Mouse (Mus musculus) adipocyte (in vitro differentiated cells): ENCODE measurements around the gene Kank1.

Source experiments
- DNase-seq: peaks from one replicate; pipeline ENCODE4 v3.0.0-alpha.2; 2016; ENCODE audit warnings: low spot score

Kank1 gene

DNA sequence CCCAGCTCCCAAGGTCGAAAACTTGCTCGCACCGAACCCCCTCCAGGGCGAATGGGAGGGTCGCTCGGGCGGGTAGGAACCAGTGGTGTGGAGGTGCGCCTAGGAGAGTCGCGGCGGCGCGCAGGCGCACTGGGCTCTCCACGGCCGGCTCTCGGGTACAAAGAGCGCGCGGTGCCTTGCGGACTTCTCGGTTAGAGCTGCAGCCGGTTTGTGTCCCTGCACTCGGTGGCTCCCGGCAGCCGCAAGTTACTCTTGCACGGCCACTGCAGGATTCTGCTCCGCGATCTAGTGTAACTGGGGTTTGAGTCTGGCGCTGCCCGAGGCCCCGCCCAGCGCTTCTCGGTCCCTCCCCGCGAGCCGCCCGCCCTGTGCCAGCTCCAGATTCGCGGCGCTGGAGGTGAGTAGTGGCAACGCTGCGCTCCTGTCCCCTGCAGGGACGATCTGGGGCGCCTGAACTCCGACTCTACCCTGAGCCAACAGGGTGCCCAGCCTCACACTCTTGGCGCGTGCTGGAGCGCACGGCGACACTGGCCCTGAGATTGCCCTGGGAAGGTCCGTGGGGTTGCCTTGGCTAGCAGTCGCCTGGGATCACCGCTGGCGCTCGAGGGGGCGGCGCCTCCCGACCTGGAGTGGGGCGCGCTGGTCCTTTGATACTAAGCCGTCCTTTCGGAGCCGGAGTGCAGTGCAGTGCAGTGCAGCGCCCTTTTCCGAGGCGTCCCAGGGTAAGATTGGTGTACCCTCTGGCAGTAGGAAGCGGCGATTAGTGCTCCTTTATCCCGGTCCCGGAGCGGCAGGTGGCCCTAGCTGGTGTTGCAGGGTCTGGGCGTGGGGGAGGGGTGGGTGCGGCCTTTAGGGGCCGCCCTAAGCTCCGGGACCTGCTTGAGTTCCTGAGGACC is at the start of gene Kank1:
Gene Kank1, plus strand, starts transcription at position 380 of the 896 bp plus-strand sequence.
- DNase-seq, result no peak

GRCm38 (mm10) chr19:25187681-25188080 is 49.1 kb upstream of the Kank1 start:
- DNase-seq, result no peak

GRCm38 (mm10) chr19:25193751-25194150 is 43.0 kb upstream of the Kank1 start:
- no peak for DNase-seq

GRCm38 (mm10) chr19:25200081-25200860 is 36.5 kb upstream of the Kank1 start:
- DNase-seq, result no peak

GRCm38 (mm10) chr19:25203077-25203476 is 33.7 kb upstream of the Kank1 start:
- DNase-seq, result no peak

DNA sequence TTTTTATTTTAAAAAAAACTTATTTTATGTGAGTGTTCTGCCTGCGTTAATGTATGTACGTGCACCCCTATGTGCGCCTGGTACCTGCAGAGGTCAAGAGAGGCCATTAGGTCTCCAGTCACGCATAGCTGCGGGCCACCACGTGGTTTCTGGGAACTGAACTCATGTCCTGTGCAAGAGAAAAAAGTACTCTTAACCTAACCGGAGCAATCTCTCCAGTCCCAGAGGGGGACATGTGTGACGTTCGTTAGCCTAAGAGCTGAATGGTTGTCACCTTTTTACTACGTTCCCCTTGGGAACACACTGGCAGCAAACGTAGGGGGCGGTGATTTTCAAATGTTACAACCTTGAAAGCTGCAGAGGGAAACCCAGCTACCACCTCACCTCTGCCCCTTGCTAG is 29.8 kb upstream of the Kank1 start:
- DNase-seq, result no peak

DNA sequence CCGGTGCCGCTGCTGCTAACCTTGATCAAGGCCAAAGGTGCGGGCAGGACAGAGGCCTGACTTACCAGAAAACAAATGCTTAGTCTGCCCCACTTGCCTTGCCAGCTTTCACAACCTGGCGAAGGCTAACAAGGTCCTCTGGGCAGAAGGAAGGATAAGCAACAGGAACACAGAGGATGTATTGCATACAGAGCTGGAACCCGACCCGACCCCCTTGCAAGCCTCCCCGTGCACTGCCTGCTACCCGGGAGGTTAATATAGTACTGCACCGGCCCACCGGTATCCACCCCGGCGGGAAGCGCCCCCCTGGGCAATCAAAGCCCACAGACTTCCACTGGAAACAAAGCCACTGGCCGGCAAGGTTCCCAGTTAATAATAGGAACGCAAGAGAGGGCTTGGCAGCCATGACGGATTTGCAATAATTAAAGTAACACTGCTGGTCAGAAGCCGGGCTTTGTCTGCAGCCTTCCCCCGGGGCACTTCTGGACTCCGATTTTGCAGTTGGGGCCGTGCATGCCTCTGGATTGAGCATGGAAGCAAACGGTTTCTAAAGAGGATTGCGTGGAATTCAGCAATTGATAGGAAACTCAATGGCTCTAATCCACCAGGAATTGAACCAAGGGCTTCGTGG is 28.9 kb upstream of the Kank1 start:
- DNase-seq, result no peak

DNA sequence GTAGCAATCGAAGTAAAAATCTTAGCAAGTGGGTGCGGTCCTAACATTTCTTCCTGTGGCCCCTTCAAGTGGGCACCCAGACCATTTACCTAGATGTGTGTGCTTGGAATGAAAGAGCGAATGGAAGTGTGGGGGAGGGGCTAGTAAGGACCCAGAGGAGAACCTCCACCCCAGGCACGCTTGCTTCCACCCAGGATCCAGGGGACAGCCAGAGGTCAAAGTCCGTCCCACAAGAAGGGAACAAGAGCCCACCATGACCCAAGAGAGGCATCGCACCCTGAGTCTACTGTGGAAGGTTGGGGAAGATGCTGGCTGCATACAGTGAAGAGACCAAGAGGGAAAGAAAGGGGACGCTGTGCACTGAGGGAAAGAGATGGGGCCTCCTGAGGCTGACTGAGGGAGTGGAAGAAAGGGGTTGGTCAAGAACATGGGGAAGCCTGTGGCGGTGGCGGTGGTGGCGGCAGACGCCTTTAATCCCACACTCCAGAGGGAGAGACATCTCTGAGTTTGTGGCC is 28.1 kb upstream of the Kank1 start:
- no peak for DNase-seq

DNA sequence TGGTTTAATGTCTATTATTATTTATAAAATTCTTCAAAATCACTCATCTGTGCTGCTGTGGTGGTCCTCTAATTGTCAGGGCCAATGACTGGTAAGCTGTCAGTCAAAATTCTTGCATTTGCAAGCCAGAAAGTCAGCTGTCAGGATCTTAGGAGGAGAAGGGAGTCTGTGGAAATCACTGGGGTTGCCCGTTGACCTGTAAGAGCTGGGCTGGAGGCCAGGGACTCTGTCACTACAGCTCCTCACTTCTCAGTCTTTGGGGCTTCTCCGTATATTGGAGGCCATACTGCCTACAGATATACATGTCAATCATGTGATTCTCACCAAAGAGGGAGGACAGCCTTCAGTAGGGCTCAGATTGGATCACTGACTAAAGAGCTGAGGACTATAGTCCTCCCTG is 16.2 kb upstream of the Kank1 start:
- peak; percentile 24 for DNase-seq

DNA sequence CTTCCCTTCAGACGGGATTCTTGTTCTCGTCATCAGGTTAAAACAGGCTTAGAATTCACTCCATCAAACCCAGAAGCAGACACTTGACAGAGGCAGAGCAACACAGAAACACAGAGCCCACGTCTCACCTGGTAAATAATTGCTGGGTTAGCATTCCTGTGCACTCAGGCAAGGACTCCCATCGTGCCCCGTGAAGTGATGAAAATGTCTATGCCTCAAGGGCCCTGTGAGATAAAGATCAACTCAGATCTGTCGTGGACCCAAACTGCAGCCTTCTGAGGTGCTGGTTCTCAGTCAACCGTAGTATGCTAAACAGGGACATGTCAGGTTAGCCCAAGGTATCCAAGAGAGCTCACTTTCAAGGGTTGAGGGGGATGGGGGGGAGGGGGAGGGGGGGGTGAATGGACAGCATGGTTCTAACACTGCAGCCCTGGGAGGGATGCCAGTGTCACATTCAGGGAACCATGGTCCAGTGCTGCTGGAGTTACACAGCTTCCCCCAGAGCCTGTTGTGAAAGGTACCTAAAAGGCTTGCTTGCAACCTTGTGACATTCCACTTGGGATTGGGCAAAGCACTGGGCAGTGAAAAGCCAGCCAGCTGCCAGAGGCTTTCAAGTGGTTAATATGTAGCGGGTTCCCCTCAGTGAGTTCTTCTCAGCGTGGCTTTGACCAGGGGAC is 14.7 kb upstream of the Kank1 start:
- DNase-seq, result no peak

DNA sequence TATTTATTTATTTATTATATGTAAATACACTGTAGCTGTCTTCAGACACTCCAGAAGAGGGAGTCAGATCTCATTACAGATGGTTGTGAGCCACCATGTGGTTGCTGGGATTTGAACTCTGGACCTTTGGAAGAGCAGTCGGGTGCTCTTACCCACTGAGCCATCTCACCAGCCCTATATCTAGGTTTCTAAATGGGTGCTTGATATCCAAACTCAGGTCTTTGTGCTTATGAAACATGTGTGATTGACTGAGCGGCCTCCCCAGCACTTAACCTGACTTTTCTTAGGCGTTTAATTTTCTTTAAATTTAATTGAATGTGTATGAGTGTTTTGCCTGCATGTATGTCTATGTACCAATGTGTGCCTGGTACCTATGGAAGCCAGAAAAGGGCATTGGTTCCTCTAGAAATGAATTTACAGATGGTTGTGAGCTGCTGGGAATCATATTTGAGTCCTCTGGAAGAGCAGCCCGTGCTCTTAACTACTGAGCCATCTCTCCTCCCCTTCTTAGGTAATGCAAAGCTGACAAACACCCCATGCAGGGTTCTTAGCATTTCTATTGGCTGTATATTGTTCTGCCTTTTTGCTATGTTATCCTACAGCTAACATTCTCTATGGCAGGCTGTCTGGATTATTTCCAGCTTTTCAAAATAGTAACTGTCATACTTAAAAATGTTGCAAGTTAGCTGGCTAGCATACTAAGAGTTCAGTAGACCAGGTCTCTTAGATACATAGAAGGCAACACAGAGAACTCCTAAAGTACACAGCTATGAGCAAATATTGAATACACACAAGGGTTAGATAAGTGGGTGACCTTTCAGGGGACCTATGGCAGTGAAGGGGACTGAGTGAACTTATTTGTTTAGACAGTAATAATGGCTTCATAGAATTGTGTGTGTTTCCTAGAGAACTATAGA is 6.5 kb upstream of the Kank1 start:
- no peak for DNase-seq

- no peak for DNase-seq
Observed at GRCm38 (mm10) chr19:25230975-25231334, 5.8 kb upstream of the Kank1 start.

GRCm38 (mm10) chr19:25232032-25232431 is 4.7 kb upstream of the Kank1 start:
- DNase-seq, result no peak

DNA sequence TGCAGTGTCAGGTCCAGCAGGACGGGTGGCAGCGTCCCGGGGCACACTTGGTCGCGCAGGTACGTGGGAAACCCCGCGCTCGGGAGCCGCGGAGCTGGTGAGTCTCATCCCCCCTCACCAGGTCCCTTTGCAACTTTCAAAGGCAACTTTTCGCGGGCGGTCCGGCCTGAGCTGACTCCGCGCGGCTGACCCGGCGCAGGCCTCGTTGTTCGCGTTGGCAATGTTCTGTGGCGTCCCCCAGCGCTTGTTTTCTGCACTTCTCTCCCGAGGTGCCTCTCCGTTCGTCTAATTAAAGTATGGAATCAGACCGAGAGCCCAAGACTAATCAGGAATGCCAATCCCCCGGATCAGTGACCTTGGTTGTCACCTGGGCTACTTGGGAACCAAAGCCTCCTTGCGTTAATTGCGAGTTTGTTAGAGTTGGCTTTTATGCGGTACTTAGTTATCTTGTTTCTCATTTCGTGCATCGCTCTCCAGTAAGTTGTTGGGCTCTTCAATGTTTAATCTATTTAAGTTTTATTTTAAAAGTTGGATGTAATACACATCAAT is 791 bp downstream of the Kank1 start:
- no peak for DNase-seq

DNA sequence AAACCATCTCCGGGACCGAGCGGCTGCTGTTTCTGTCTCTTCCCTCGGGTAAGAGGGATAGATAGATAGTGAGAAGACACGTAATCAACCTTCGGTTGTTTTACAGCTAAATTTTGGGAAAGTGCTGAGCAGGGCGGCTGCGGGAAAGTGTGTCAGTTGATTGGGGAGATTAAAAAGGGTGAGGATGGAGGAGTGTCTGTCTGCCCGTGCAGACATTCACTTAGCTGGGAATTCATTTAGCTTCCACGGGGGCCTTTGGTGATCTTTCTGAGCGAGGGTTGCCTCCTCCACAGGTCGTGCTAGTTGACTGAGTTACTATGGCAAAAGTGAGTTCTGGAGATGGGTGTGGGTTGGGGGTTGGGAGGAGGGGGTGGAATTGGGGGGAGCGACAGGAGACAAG is 1.3 kb downstream of the Kank1 start:
- DNase-seq, result no peak

GRCm38 (mm10) chr19:25243566-25243965 is 6.8 kb downstream of the Kank1 start:
- DNase-seq, result no peak

DNA sequence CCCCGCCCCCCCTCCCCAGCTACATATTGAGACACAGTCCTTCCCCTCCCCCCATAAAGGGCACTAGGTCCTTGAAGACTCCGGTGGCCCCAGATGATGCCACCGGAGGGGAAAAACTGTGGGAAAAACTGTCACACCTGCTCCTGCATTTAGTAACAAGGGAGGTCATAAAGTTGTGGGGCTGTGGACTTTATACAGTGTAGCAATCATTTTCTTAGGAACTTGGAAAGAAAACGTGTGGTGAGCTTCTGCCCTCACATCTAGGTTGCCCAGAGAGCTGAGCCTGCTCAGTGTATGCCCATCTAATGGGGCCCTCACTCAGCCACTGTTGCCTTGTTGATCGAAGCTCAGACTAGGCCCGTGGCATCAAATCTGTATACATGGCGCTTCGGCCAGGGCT is 9.3 kb downstream of the Kank1 start:
- DNase-seq, result no peak

DNA sequence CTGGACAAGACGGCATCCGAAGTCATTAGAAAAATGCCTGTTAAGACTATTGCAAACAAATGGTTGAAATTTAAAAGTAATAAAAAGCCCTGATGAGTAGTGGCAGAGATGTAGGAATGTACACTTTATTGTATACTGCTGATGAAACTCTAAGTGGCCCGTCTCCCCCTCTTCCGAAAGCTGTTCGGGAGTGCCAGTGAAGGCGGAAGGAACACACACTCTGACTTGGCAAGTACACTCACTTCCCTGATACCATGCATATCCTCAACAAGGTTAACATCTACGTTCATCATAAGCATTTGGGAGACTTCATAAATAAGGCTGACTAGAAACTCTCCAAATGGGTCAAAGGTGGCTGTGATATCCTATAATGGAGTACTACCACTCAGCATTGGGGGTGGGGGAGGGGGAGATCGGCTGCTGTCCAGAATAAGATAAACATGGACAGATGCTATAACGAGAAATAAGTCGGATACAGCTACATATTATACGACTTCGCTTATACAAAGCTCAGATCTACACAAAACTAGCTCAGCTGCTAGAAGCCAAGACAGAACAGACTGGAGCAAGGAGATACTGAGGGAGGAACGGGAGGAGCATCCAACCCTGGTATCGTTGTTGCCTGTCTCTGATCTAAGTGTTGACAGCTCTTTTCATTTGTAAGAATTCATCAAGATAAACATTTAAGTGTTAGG is 11.2 kb downstream of the Kank1 start:
- DNase-seq, result no peak

DNA sequence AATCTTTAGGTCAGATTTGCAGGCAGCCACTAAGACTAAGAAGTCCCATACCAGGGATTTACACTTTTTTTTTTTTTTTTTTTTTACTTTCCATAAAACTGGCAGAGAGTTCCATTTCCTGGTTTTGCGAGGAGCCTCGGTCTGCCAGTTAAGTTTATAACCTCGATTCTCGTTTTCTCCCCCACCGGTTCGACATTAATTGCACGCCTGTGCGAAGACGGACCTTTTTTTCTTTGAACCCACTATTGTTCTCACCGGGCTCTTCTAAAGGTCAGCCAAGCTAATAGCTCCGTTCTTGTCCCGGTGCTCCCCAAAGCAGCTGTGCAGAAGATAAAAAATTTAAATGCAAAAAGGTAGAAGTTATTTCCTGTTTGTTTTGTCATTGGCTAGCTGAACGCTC is 12.5 kb downstream of the Kank1 start:
- DNase-seq, result no peak

DNA sequence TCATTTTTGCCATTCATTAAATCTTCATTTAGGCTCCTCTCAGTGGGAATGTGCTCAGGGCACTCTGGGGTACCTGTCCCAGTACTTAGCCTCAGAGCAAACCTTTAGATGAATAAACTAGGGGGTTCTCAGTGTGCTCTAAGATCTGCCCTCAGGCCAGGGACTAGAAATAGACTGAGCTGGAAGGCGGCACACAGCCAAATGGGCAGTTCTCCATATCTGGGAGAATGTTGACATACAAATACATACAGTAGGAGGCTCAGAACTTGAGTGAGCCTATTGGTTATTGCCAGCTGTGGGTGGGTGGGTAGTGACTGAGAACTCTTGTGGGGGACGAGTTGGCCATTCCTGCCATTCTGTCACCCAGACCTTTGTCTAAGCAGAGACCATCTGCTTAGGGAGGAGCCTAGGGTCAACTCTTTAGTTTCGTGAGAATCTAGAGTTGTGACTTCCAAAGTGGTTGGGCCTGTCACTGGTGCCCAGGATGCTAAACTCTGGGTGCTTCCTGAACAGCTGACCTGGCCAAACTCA is 14.9 kb downstream of the Kank1 start:
- no peak for DNase-seq
